Mouse (Mus musculus) MEL (cell line): Measurements from ENCODE around the gene Ywhag. TPM values are rescaled to one million over a fixed set of nuclear protein-coding genes. Genes with fewer than 3 reads are reported as not detected.

Experiments
- DNase-seq: peaks from one replicate; pipeline ENCODE4 v3.0.0; 2011; ENCODE audit warnings: low read depth, low spot score
- H3K27ac ChIP-seq: 2 replicates; pipeline ENCODE4 v1.5.1; 2012; ENCODE audit warnings: low read depth, mild to moderate bottlenecking, control low read depth, low read length, moderate library complexity; ENCODE audit not compliant: control insufficient read depth
- H3K27me3 ChIP-seq, 2 experiments: fragments of 150-350 bp in 1 of 2; sonication (generic) in 1 of 2; 2 replicates each; pipeline ENCODE4 v1.6.1; 2012; ENCODE audit warnings: low read length in 2 of 2, mild to moderate bottlenecking in 2 of 2, improper control_type of control experiment in 1 of 2, moderate library complexity in 1 of 2; ENCODE audit not compliant: insufficient read depth in 2 of 2, control insufficient read depth in 1 of 2
- H3K36me3 ChIP-seq, 2 experiments: 2 replicates each; pipeline ENCODE4 v1.6.1; 2012 to 2014; ENCODE audit warnings: low read length in 2 of 2, improper control_type of control experiment in 1 of 2, inconsistent platforms in 1 of 2, mild to moderate bottlenecking in 1 of 2; ENCODE audit not compliant: insufficient read depth in 2 of 2, control insufficient read depth in 1 of 2
- H3K4me1 ChIP-seq, 2 experiments: fragments of 150-350 bp in 1 of 2; sonication (generic) in 1 of 2; 2 replicates each; pipeline ENCODE4 v1.6.1; 2012; ENCODE audit warnings: low read length in 2 of 2, improper control_type of control experiment in 1 of 2, mild to moderate bottlenecking in 1 of 2; ENCODE audit not compliant: insufficient read depth in 2 of 2, control insufficient read depth in 1 of 2
- H3K4me3 ChIP-seq, 2 experiments: fragments of 150-350 bp in 1 of 2; sonication (generic) in 1 of 2; 2 replicates each; pipeline ENCODE4 v1.5.1; 2012; ENCODE audit warnings: low read depth in 2 of 2, low read length in 2 of 2, mild to moderate bottlenecking in 2 of 2, moderate library complexity in 2 of 2, control low read depth in 1 of 2, improper control_type of control experiment in 1 of 2; ENCODE audit not compliant: control insufficient read depth in 1 of 2, insufficient read depth in 1 of 2
- H3K79me2 ChIP-seq: 2 replicates; pipeline ENCODE4 v1.6.1; 2012; ENCODE audit warnings: mild to moderate bottlenecking, low read length, moderate library complexity; ENCODE audit not compliant: control insufficient read depth, poor library complexity, insufficient read depth
- H3K9ac ChIP-seq: 2 replicates; pipeline ENCODE4 v1.6.1; 2012; ENCODE audit warnings: low read depth, mild to moderate bottlenecking, control low read depth, low read length, moderate library complexity; ENCODE audit not compliant: control insufficient read depth, poor library complexity, severe bottlenecking
- H3K9me3 ChIP-seq: fragments of 150-350 bp; sonication (generic); replicated peaks from 2 replicates; pipeline ENCODE4 v1.6.1; 2012; ENCODE audit warnings: mild to moderate bottlenecking, low read length, improper control_type of control experiment, moderate library complexity; ENCODE audit not compliant: insufficient read depth
- BHLHE40 ChIP-seq: IDR thresholded peaks from 2 replicates; pipeline ENCODE4 v1.6.1; 2012; ENCODE audit warnings: low read depth, mild to moderate bottlenecking, inconsistent platforms, low read length, improper control_type of control experiment, borderline replicate concordance
- CHD2 ChIP-seq: IDR thresholded peaks from 2 replicates; pipeline ENCODE4 v1.6.1; 2011; ENCODE audit warnings: low read length, improper control_type of control experiment
- EP300 ChIP-seq, 2 experiments: IDR thresholded peaks; 2 replicates each; pipeline ENCODE4 v1.6.1; 2011; ENCODE audit warnings: improper control_type of control experiment in 2 of 2, low read length in 2 of 2, low read depth in 1 of 2, mild to moderate bottlenecking in 1 of 2
- ETS1 ChIP-seq: IDR thresholded peaks from 2 replicates; pipeline ENCODE4 v1.6.1; 2012; ENCODE audit warnings: low read depth, mild to moderate bottlenecking, inconsistent platforms, low read length, improper control_type of control experiment, moderate library complexity
- KAT2A ChIP-seq: conservative IDR thresholded peaks from 2 replicates; pipeline ENCODE4 v1.6.1; 2012; ENCODE audit warnings: low read depth, low read length, improper control_type of control experiment, inconsistent platforms
- MAFK ChIP-seq: IDR thresholded peaks from 2 replicates; pipeline ENCODE4 v1.6.1; 2011; ENCODE audit warnings: low read depth, mild to moderate bottlenecking, low read length, improper control_type of control experiment, borderline replicate concordance
- MEF2A ChIP-seq: IDR thresholded peaks from 2 replicates; pipeline ENCODE4 v1.6.1; 2014; ENCODE audit warnings: low read depth, mild to moderate bottlenecking, inconsistent platforms, low read length, improper control_type of control experiment; ENCODE audit not compliant: poor library complexity, insufficient replicate concordance, severe bottlenecking; ENCODE audit errors: extremely low read depth
- MXI1 ChIP-seq: IDR thresholded peaks from 2 replicates; pipeline ENCODE4 v1.6.1; 2011; ENCODE audit warnings: mild to moderate bottlenecking, low read depth, low read length, improper control_type of control experiment
- POLR2A ChIP-seq, 2 experiments: IDR thresholded peaks; 2 replicates each; pipeline ENCODE4 v1.6.1; 2011 to 2012; ENCODE audit warnings: low read length in 2 of 2, mild to moderate bottlenecking in 2 of 2, control low read depth in 1 of 2, improper control_type of control experiment in 1 of 2, low read depth in 1 of 2, moderate library complexity in 1 of 2; ENCODE audit not compliant: control insufficient read depth in 1 of 2, insufficient read depth in 1 of 2, poor library complexity in 1 of 2
- POLR2AphosphoS2 ChIP-seq: IDR thresholded peaks from 2 replicates; pipeline ENCODE4 v1.6.1; 2011; ENCODE audit warnings: low read length, improper control_type of control experiment
- RCOR1 ChIP-seq: IDR thresholded peaks from 2 replicates; pipeline ENCODE4 v1.6.1; 2012; ENCODE audit warnings: low read depth, mild to moderate bottlenecking, inconsistent platforms, low read length, improper control_type of control experiment
- TBP ChIP-seq: IDR thresholded peaks from 2 replicates; pipeline ENCODE4 v1.8.0; 2011; ENCODE audit warnings: low read depth, low read length, improper control_type of control experiment
- USF2 ChIP-seq, 2 experiments: IDR thresholded peaks; 2 replicates each; pipeline ENCODE4 v1.6.1; 2011 to 2012; ENCODE audit warnings: improper control_type of control experiment in 2 of 2, low read length in 2 of 2, borderline replicate concordance in 1 of 2, inconsistent platforms in 1 of 2, low read depth in 1 of 2, mild to moderate bottlenecking in 1 of 2; ENCODE audit not compliant: insufficient read depth in 1 of 2
- ZC3H11A ChIP-seq: IDR thresholded peaks from 2 replicates; pipeline ENCODE4 v1.6.1; 2012; ENCODE audit warnings: low read depth, mild to moderate bottlenecking, inconsistent platforms, low read length, improper control_type of control experiment
- ZNF384 ChIP-seq: IDR thresholded peaks from 2 replicates; pipeline ENCODE4 v1.6.1; 2012; ENCODE audit warnings: low read depth, mild to moderate bottlenecking, inconsistent platforms, low read length, improper control_type of control experiment
- polyA plus RNA-seq, 2 experiments: library from polyadenylated mRNA; stranded (reverse) in 1 of 2; unstranded in 1 of 2; fragments of >175 nt in 1 of 2; fragments of >200 nt in 1 of 2; gene quantifications; 2 replicates each; pipeline versions ENCODE4 v1.2.1 to v1.2.4; 2012; ENCODE audit warnings: low replicate concordance in 2 of 2, low read depth in 1 of 2; ENCODE audit not compliant: insufficient read length in 2 of 2, insufficient read depth in 1 of 2, missing spikeins in 1 of 2
- total RNA-seq: library from RNA; depleted of rRNA; stranded (reverse); fragments of 300-350 nt; gene quantifications from 2 replicates; pipeline ENCODE4 v1.2.3, GENCODE M21; 2012

Ywhag gene
- total and polyA plus RNA-seq, 3 experiments = 109 to 295 (median 268) TPM

DNA sequence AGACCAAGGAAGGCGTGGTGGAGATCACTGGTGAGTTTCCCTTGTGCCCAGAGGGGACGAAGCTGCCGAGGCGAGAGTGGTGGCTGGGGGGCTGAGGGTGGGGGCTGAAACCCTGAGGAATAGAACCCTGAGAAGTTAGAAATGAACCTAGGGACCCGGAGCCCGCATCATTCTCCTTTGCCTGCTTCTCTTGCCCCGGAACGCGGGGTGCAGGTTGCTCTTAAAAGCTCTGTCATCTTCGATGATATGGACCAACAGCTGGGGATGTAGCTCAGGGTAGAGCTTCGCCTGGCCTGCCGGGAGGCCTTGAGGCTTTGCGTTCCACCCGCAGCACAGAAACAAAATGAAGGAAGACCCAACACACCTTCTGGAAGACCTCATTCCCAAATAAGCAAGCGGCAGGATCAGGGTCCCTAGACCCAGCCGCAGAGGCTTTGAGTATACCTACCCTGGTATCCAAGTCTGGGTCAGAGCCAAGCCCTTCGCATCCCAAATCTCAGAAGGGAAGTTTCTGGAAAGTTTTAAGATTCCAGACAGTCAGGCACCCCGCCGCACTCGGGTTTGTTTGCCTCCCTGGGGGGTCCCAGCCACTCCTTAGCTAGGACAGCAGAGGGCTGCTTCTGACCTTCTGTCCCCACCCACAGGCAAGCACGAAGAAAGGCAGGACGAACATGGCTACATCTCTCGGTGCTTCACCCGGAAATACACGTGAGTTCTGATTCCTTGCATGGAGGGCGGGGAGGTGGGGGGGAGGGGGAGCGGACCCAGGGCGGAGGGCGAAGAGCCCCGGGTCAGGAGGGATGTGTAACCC, 45.8 kb downstream of the Ywhag start:
- H3K9ac ChIP-seq = no peak overlapping the region
- H3K4me1 ChIP-seq = no peaks in the 10 kb centered on the region
- no peak overlapping the region for H3K4me3 ChIP-seq
- no peaks in the 10 kb centered on the region for H3K79me2 ChIP-seq
- no peaks in the 10 kb centered on the region for H3K36me3 ChIP-seq
- no peak for TF ChIP-seq RCOR1
- H3K9me3 ChIP-seq = no peaks in the 10 kb centered on the region
- peaks cover 1 to 3% of the 10 kb centered on the region in 2 experiments; a peak in 2 of 4 replicates for H3K27me3 ChIP-seq
- no peak for DNase-seq
- H3K27ac ChIP-seq = no peak overlapping the region

DNA sequence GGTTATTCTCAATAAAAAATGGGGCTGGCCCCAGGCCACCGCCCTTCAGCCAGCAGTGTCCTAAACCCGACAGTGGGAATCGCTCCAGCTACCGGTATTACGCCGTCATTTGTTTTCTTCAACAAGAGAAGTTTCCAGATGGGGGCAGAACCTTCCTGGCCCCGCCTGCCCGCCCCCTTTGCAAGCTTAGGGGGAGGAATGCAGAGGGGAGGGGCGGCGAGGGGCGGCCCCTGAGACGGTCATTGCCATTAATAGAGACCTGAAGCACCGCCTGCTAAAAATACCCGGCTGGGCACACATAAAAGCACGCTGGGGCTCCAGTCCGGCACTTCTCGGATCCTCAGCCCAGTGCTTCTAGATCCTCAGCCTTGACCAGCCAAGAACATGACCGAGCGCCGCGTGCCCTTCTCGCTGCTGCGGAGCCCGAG, 46.7 kb downstream of the Ywhag start, which contains the start of gene Hspb1:
Hspb1 (plus strand) TSS at position 245 of the 428 bp plus-strand sequence.
- Histone ChIP-seq H3K9me3 (no peaks in the 10 kb centered on the region), H3K36me3 (no peaks in the 10 kb centered on the region), H3K27ac (no peak within 1 kb of the TSS), H3K4me1 (no peaks in the 10 kb centered on the region), H3K27me3 (peaks cover 1 to 3% of the 10 kb centered on the region in 2 experiments; a peak in 2 of 4 replicates), H3K79me2 (no peaks in the 10 kb centered on the region), H3K9ac (no peak within 1 kb of the TSS), H3K4me3 (no peak within 1 kb of the TSS)
- DNase-seq = no peak
- TF ChIP-seq ZC3H11A = no peak

- H3K27me3 ChIP-seq = peaks cover 1 to 3% of the 10 kb centered on the region in 2 experiments; a peak in 2 of 4 replicates
- H3K79me2 ChIP-seq = no peaks in the 10 kb centered on the region
- TF ChIP-seq KAT2A (no peak), RCOR1 (no peak), MXI1 (no peak), USF2 (IDR thresholded peaks at IDR 0.05; ENCODE audit: borderline replicate concordance in 1 of 2, insufficient read depth in 1 of 2, low read depth in 1 of 2, low read length in 2 of 2) (no peak), ZC3H11A (no peak), MEF2A (no peak), ZNF384 (no peak), EP300 (IDR thresholded peaks at IDR 0.05; ENCODE audit: low read depth in 1 of 2, low read length in 2 of 2) (no peak), CHD2 (no peak), ETS1 (no peak), TBP (no peak), POLR2A (IDR thresholded peaks at IDR 0.05; ENCODE audit: control insufficient read depth in 1 of 2, insufficient read depth in 1 of 2, low read depth in 1 of 2, low read length in 2 of 2, poor library complexity in 1 of 2) (no peak), BHLHE40 (no peak), POLR2AphosphoS2 (no peak), MAFK (no peak)
- TF ChIP-seq, all 39 proteins: peak for 0
- H3K36me3 ChIP-seq = peaks cover 0 to under 1% of the 10 kb centered on the region in 2 experiments; a peak in 1 of 4 replicates
- DNase-seq = no peak
- H3K4me3 ChIP-seq = no peak overlapping the region
- H3K9ac ChIP-seq = no peak overlapping the region
- no peak overlapping the region for H3K27ac ChIP-seq
- no peaks in the 10 kb centered on the region for H3K9me3 ChIP-seq
- peaks cover 0 to 6% of the 10 kb centered on the region in 2 experiments; a peak in 2 of 4 replicates for H3K4me1 ChIP-seq
Observed at GRCm38 (mm10) chr5:135884641-135885040, 49.8 kb downstream of the Ywhag start.
